Mouse (Mus musculus) bone marrow, adult 2 months (tissue): ENCODE results near the gene Psme3.

Experiments
- CTCF ChIP-seq: fragments of 200-500 bp; IDR thresholded peaks from 2 replicates; pipeline ENCODE4 v1.5.1; 2011; ENCODE audit warnings: low read length, control low read depth; ENCODE audit not compliant: control insufficient read depth, insufficient read depth
- POLR2A ChIP-seq: fragments of 200-500 bp; IDR thresholded peaks from 2 replicates; pipeline ENCODE4 v1.6.1; 2011; ENCODE audit warnings: low read depth, mild to moderate bottlenecking, control low read depth, low read length, borderline replicate concordance; ENCODE audit not compliant: control insufficient read depth

DNA sequence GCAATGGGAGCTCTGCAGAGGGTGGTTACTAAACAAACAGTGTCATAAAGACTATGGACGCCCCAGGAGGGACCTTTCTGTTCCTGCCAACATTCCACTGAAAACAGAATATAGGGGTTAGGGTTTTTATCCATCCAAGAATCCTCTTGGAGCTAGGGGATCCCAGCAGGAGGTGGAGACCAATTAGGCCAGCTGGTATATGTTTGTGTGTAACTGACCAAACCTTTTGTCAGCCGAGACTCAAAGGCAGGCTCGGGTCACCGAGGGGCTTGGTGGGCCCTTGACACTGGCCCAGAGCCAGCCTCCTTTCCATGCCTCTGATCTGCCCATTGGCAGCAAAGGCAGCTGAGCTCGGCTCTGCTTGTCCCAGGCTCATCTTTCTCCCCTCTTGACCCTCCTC is 33.1 kb upstream of the Psme3 start:
- TF ChIP-seq CTCF (no peak), POLR2A (no peak)
